Mouse (Mus musculus): ENCODE measurements around the gene Gm5726.
"Not testable (repeated sequence)": the region's sequence is repeated elsewhere in the genome, so short reads cannot be mapped to it uniquely, and the experiment has no call there.

- TF ChIP-seq CTCF, EP300 (IDR thresholded peaks at IDR 0.05; ENCODE audit: low read depth): not testable (repeated sequence)
Measured at GRCm38 (mm10) chr7:20533537-20533936, 12.0 kb downstream of the Gm5726 start, which contains the start of gene Vmn1r104.
